Mouse (Mus musculus) liver, adult 2 months (tissue): ENCODE results near the gene Tmem37. TPM values are rescaled to one million over a fixed set of nuclear protein-coding genes. Genes with fewer than 3 reads are reported as not detected.

Source experiments
- DNase-seq: peaks from one replicate; pipeline ENCODE4 v3.0.0-alpha.2; 2011; ENCODE audit warnings: low read depth, low spot score; ENCODE audit errors: extremely low read depth
- H3K27ac ChIP-seq: fragments of 200-500 bp; replicated peaks from 2 replicates; pipeline ENCODE4 v1.5.1; 2012; ENCODE audit warnings: low read depth, mild to moderate bottlenecking, control low read depth, inconsistent platforms, low read length; ENCODE audit not compliant: insufficient read depth
- H3K27me3 ChIP-seq: fragments of 200-500 bp; 2 replicates; pipeline ENCODE4 v1.6.1; 2012; ENCODE audit warnings: mild to moderate bottlenecking, moderate library complexity, low read length, inconsistent platforms; ENCODE audit not compliant: control insufficient read depth, insufficient read depth
- H3K36me3 ChIP-seq: fragments of 200-500 bp; 2 replicates; pipeline ENCODE4 v1.6.1; 2012; ENCODE audit warnings: low read length, inconsistent platforms; ENCODE audit not compliant: control insufficient read depth, insufficient read depth
- H3K4me1 ChIP-seq: fragments of 200-500 bp; 2 replicates; pipeline ENCODE4 v1.6.1; 2011; ENCODE audit warnings: low read length; ENCODE audit not compliant: control insufficient read depth, insufficient read depth
- H3K4me3 ChIP-seq: fragments of 200-500 bp; 2 replicates; pipeline ENCODE4 v1.5.1; 2011; ENCODE audit warnings: low read depth, mild to moderate bottlenecking, control low read depth, low read length, moderate library complexity; ENCODE audit not compliant: insufficient read depth
- H3K79me2 ChIP-seq: fragments of 200-500 bp; 2 replicates; pipeline ENCODE4 v1.6.1; 2012; ENCODE audit warnings: inconsistent platforms, mild to moderate bottlenecking, low read length, moderate library complexity; ENCODE audit not compliant: control insufficient read depth, insufficient read depth
- H3K9ac ChIP-seq: fragments of 200-500 bp; 2 replicates; pipeline ENCODE4 v1.6.1; 2012; ENCODE audit warnings: low read depth, mild to moderate bottlenecking, control low read depth, inconsistent platforms, low read length
- CTCF ChIP-seq: fragments of 200-500 bp; IDR thresholded peaks from 2 replicates; pipeline ENCODE4 v1.5.1; 2011; ENCODE audit warnings: low read depth, low read length, control low read depth
- POLR2A ChIP-seq: fragments of 200-500 bp; IDR thresholded peaks from 2 replicates; pipeline ENCODE4 v1.6.1; 2011; ENCODE audit warnings: low read length, control low read depth; ENCODE audit not compliant: insufficient read depth; ENCODE audit errors: extremely low read depth
- WGBS: fragments of 180-500 bp; shearing (Covaris S2); methylation state at CpG from one replicate; pipeline ENCODE4 v1.1.7; 2018; 5-methylcytosine and 5-hydroxymethylcytosine counted together
- polyA plus RNA-seq: library from polyadenylated mRNA; depleted of rRNA; stranded (reverse); fragments of >200 nt; gene quantifications from 2 replicates; pipeline ENCODE4 v1.2.3, GENCODE M21; 2012
- total RNA-seq: library from RNA; depleted of rRNA; stranded (reverse); fragments of >200 nt; gene quantifications from 2 replicates; pipeline ENCODE4 v1.2.3, GENCODE M21; 2014

Tmem37 gene
- total and polyA plus RNA-seq, 2 experiments = 64.9 to 172 TPM

DNA sequence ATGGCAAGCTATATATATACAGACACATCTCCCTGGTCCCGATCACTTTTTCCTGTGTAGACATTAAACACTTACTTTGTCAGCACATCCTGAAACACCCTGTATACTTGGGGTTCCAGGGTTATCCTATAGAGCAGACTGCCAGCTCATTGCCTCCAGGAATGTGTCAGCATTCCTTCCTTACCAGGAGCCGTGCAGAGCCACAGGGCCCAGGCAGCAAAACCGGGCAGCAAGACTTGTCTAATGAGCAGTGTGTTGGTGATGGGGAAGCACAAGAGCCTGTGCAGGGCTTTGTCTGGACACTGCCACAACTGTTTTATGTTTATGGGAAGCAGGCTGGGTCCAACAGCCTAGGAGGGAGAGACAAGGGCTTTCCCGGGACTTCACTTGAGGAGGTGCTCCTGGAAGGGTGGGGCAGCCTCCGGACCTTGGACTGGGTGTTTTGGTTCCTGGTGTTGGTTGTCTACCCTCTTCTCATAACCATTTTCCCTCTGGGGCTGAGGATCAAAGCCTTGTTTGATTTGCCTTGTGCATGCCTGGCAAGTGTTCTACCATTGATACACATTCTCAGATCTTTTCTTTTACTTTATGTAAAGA, 10.1 kb upstream of the Tmem37 start:
- 80% methylated on average over 5 of the region's 5 CpGs for WGBS

DNA sequence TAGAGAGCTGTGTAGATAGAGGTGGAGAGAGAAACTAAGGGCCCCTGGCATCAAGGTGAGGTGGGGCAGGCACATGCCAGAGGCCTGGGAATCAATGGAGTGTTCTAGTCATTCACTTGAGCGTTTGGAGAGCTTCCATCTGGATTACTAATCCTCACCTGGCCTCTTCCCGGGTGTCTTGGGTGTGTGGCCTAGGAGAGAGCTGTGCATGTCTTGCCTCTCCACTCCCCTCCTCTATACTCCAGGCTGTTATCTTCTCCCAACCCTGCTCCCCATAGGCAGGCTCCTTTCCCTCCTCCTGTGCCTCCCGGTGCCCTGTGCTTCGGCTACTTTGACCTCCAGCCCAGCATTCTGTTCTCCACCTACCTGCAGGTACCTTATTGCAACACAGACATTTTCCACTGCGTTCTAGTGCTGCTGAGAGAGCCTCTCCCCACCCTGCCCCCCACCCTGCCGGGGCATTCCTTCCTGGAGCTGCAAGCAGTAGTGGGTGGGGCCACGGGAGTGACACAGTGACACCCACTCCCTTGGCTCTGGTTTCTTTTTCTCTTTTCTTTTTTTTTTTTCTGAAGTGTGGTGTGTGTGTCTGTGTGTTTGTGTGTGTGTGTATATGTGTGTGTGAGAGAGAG, 9.2 kb upstream of the Tmem37 start:
- no peak for DNase-seq
- Histone ChIP-seq H3K27ac (no peak overlapping the region), H3K27me3 (no peaks in the 10 kb centered on the region), H3K4me3 (no peak overlapping the region), H3K79me2 (no peaks in the 10 kb centered on the region), H3K36me3 (no peaks in the 10 kb centered on the region), H3K4me1 (no peaks in the 10 kb centered on the region), H3K9ac (no peak overlapping the region)
- WGBS = 22% methylated on average over 7 of the region's 7 CpGs
- TF ChIP-seq POLR2A = no peak
- TF ChIP-seq CTCF = no peak

More for the DNA sequence above, 10.1 kb upstream of the Tmem37 start:
- Histone ChIP-seq H3K36me3 (no peaks in the 10 kb centered on the region), H3K4me1 (no peaks in the 10 kb centered on the region), H3K27me3 (no peaks in the 10 kb centered on the region), H3K9ac (no peak overlapping the region), H3K4me3 (no peak overlapping the region), H3K79me2 (no peaks in the 10 kb centered on the region), H3K27ac (no peak overlapping the region)
- DNase-seq = no peak
- TF ChIP-seq CTCF = no peak
- TF ChIP-seq POLR2A = no peak

DNA sequence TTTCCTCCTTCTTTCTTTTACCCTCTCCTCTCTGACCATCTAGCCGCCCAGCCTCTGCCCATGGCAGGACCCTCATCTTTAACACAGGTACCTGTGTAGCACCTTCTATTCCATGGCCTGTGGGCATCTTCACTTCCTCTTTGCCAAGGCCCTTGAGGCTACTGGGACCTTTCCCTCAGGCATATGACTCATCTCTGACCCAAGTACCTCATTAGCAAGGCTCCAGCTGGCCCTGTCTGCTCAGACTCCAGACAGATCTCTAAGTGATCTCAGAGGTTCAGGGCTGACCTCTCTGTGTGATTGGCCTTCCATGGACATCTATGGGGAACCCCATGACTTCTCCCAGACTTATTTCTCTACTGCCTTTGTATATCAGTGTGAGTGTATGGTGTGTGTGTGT, 6.8 kb upstream of the Tmem37 start:
- H3K4me3 ChIP-seq = no peak overlapping the region
- WGBS = 92% methylated on average over 1 of the region's 1 CpGs
- no peaks in the 10 kb centered on the region for H3K36me3 ChIP-seq
- TF ChIP-seq POLR2A = no peak
- no peak for TF ChIP-seq CTCF
- H3K9ac ChIP-seq = no peak overlapping the region
- DNase-seq = no peak
- H3K27me3 ChIP-seq = no peaks in the 10 kb centered on the region
- H3K4me1 ChIP-seq = no peaks in the 10 kb centered on the region
- H3K79me2 ChIP-seq = no peaks in the 10 kb centered on the region
- H3K27ac ChIP-seq = no peak overlapping the region

DNA sequence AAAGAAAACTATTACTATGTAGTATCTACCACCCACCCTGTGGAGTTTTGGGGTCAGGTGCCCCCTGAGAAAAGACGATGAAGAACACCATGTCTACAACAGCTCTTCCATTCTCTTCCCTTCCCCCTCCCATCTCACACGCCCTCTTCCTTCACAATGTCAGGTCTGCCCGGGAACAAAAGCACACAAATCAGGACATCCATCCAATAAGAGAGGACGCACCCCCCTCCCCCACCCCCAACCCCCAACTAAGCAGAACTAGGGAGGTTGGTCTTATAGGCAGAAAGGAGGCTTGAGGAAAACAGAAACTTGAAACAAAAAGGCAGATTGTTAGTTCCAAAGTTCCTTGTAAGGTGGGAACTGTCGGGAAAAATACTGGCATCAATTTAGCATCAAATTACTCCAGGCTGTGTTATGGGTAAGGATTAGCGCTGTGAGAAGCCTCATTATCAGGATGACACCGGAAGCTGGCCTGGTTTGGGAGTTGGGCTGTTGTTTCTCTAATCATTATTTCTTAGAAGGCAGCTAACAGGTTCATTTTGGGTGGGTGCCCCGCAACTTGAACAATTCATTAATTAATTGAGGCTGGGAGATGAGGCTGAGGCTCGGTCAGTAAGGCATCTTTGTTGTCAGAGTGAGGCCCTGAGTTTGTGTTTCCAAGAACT, 4.0 kb upstream of the Tmem37 start:
- TF ChIP-seq CTCF (no peak), POLR2A (no peak)
- Histone ChIP-seq H3K9ac (no peak overlapping the region), H3K27ac (no peak overlapping the region), H3K79me2 (no peaks in the 10 kb centered on the region), H3K4me1 (peaks cover 7% of the 10 kb centered on the region), H3K36me3 (no peaks in the 10 kb centered on the region), H3K27me3 (no peaks in the 10 kb centered on the region), H3K4me3 (no peak overlapping the region)
- DNase-seq = no peak
- 63% methylated on average over 9 of the region's 9 CpGs for WGBS

DNA sequence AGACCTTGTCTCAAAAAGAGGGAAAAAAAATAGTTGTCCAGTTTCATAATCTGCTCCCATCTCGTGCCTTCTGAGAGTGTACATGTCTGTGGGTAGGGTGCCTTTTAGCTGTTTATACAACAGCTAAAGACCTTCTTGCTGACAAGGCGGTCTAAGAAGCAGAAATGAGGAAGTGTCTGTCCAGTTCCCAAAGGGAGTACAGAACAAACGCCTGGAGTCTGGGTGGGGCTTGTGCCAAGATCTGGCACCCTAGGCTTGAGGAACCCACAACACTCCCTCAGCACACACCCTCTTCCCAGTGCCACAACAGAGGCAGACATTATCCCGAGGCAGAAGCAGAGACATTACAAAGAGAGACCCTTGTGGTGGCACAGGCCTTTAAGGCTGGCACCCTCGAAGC, 1.6 kb upstream of the Tmem37 start:
- Histone ChIP-seq H3K4me1 (peaks cover 24% of the 10 kb centered on the region), H3K27ac (no peak overlapping the region), H3K79me2 (peaks cover 15% of the 10 kb centered on the region; the same call in 1 of the 2 replicates), H3K4me3 (no peak overlapping the region), H3K36me3 (no peaks in the 10 kb centered on the region), H3K9ac (no peak overlapping the region), H3K27me3 (no peaks in the 10 kb centered on the region)
- DNase-seq = no peak
- 74% methylated on average over 5 of the region's 5 CpGs for WGBS
- TF ChIP-seq POLR2A (no peak), CTCF (no peak)

DNA sequence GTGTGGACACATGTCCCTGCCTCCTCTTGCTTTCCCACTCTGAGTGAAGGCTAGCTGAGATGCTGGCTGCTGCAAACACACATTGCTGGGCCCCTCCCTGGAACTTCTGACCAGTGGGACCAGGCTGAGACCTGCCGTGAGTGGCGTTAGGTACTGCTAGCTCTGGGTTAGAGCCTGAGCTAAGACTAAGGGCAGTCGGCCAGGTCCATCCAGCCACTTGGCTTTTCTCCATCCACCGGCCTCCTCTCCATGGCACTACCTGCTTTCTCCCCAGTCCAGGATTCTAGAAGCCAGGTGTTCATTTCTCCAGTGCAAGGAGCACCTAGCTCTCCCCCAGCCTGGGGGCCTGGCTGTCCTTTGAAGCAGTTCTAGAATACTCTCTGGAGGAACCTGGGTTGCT, 1.1 kb upstream of the Tmem37 start:
- H3K4me3 ChIP-seq = no peak overlapping the region
- 0 out of 2 replicates have a peak overlapping the region, but pooled peaks have one; percentile 11 for H3K27ac ChIP-seq
- 32% methylated on average over 4 of the region's 4 CpGs for WGBS
- H3K36me3 ChIP-seq = no peaks in the 10 kb centered on the region
- TF ChIP-seq POLR2A = no peak
- no peak for TF ChIP-seq CTCF
- peaks cover 19% of the 10 kb centered on the region; the same call in 1 of the 2 replicates for H3K79me2 ChIP-seq
- H3K4me1 ChIP-seq = peaks cover 30% of the 10 kb centered on the region
- peak; percentile 40 for DNase-seq
- H3K27me3 ChIP-seq = no peaks in the 10 kb centered on the region
- no peak overlapping the region for H3K9ac ChIP-seq
